Mouse (Mus musculus): Measurements from ENCODE around the gene Nek9. TPM values are rescaled to one million over a fixed set of nuclear protein-coding genes. Genes with fewer than 3 reads are reported as not detected.

Nek9 gene
- polyA plus RNA-seq (2016; fragmentation: Nextera tagmentation; extraction: Ambion mirVana), result 24.5 and 26.6 TPM in 2 replicates

GRCm38 (mm10) chr12:85339243-85339729, at the start of gene Nek9:
Gene Nek9 (minus strand): TSS chr12:85339362.
- peaks cover 46% of the 10 kb centered on the region for H3K36me3 ChIP-seq (replicated peaks)
- no peaks in the 10 kb centered on the region for H3K9me3 ChIP-seq
- no peaks in the 10 kb centered on the region for H3K27me3 ChIP-seq (replicated peaks; ENCODE audit: low read depth, poor library complexity, severe bottlenecking)
- peak within 1 kb of the TSS; percentile 98 for H3K27ac ChIP-seq (replicated peaks)
- WGBS, result under 1% methylated on average over 36 of the region's 36 CpGs
- peak within 1 kb of the TSS; percentile 97 for H3K4me3 ChIP-seq
- DNase-seq (ENCODE audit: low spot score), result peak; percentile 94
- peaks cover 16% of the 10 kb centered on the region for H3K4me1 ChIP-seq

DNA sequence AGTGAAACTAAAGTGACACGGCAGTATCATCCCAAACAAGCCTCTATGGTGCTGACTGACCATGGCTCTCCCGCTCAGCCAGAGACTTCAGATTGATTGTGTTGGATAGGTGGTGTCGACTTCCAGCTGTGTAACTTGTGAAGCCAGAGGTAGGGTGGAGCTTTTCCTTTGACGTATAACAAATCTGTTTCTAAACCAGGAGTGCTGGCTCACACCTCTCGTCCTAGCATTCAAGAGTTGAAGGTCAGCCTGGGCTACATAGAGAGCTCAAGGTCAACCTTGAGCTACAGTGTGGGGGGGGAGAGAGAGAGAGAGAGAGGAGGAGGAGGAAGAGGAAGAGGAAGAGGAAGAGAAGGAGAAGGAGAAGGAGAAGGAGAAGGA, 46.8 kb upstream of the Nek9 start:
- H3K27me3 ChIP-seq (replicated peaks; ENCODE audit: low read depth, poor library complexity, severe bottlenecking), result peaks cover 3% of the 10 kb centered on the region; the same call in 1 of the 2 replicates
- H3K4me1 ChIP-seq, result peaks cover 9% of the 10 kb centered on the region; the same call in 1 of the 2 replicates
- no peak for DNase-seq (ENCODE audit: low spot score)
- H3K4me3 ChIP-seq, result no peak overlapping the region
- no peak overlapping the region for H3K27ac ChIP-seq (replicated peaks)
- H3K36me3 ChIP-seq (replicated peaks), result no peaks in the 10 kb centered on the region
- no peaks in the 10 kb centered on the region for H3K9me3 ChIP-seq
- 67% methylated on average over 5 of the region's 5 CpGs for WGBS

DNA sequence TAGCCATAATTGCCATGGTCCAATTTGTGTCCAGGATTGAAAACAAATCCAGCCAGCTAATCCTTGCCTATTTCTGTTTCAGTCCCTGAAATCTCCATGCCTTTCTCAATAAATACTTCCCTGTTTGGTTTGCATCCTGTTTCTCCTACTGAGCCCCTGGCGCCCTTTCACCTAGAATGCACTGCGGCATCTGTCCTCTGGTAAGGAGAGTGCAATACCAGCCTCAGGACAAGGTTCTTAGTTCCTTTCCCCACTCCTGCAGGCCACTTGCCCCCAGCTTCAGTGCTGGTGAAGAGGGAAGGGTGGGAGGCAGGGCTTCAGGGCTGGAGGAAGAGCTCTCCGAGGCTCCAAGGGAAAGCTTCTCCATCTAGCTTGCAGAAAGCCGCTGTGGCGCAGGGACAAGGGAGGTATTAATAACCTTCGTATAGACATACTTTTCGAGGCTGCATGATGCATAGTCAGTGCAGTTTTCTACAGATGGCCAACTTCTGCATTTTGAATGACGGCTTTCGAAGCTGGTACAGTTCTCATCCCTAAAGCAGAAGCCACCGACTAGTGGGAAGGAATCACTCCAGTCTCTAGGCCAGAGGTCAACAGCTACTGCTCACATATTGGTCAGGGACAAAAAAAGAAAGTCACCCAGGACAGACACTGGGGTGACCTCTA, 46.3 kb upstream of the Nek9 start:
- peak overlapping the region; percentile 51; the same call in 1 of the 2 replicates for H3K27ac ChIP-seq (replicated peaks)
- no peak overlapping the region for H3K4me3 ChIP-seq
- H3K27me3 ChIP-seq (replicated peaks; ENCODE audit: low read depth, poor library complexity, severe bottlenecking), result peaks cover 3% of the 10 kb centered on the region; the same call in 1 of the 2 replicates
- no peaks in the 10 kb centered on the region for H3K36me3 ChIP-seq (replicated peaks)
- no peak for DNase-seq (ENCODE audit: low spot score)
- WGBS, result 77% methylated on average over 10 of the region's 10 CpGs
- no peaks in the 10 kb centered on the region for H3K9me3 ChIP-seq
- peaks cover 9% of the 10 kb centered on the region for H3K4me1 ChIP-seq

DNA sequence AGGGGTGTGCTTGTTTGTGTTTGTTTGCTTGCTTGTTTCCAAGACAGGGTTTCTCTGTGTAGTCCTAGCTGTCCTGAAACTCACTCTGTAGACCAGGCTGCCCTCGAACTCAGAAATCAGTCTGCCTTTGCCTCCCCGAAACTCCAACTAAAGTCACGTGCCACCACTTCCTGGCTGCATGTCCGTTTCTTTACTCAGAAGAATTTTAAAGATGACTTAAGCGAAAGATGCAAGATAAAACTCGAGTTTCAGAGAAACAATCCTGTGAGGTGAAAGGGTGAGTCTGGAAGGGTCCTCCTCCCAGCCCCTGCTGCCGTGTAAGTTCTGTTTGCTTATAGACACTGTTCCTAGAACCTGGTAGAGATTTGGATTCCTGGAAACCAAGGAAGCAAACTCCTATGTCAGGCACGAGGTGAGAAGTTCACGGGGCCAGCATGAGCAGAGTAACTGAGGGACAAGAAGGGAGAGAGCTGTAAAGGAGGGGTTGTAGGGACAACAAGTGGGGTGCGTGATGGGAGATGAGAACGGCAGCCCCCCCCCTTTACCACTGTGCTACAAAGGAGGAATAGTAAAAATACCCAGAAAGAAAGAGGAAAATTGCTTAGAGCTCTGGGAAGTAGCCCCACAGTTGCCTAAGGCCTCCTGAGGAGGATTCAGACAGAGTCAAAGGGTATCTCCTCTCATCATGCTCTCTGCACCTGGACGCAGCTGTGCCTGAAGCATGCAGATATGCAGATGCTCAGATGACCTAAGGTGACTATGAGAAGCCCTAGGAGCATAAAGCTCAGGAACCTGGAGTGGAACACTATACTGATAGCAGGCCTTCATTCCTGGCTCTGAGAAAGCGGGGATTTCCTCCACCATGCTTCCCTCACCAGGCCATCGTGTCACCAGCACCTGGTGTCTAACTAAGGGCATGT, 43.9 kb upstream of the Nek9 start:
- no peaks in the 10 kb centered on the region for H3K9me3 ChIP-seq
- no peak overlapping the region for H3K4me3 ChIP-seq
- DNase-seq (ENCODE audit: low spot score), result no peak
- peaks cover 13% of the 10 kb centered on the region for H3K4me1 ChIP-seq
- peaks cover 3% of the 10 kb centered on the region; the same call in 1 of the 2 replicates for H3K27me3 ChIP-seq (replicated peaks; ENCODE audit: low read depth, poor library complexity, severe bottlenecking)
- H3K36me3 ChIP-seq (replicated peaks), result no peaks in the 10 kb centered on the region
- H3K27ac ChIP-seq (replicated peaks), result no peak overlapping the region
- 80% methylated on average over 14 of the region's 14 CpGs for WGBS

GRCm38 (mm10) chr12:85381570-85381969, 42.4 kb upstream of the Nek9 start:
- 88% methylated on average over 6 of the region's 6 CpGs for WGBS
- Histone ChIP-seq H3K36me3 (replicated peaks) (no peaks in the 10 kb centered on the region), H3K27me3 (replicated peaks; ENCODE audit: low read depth, poor library complexity, severe bottlenecking) (peaks cover 3% of the 10 kb centered on the region; the same call in 1 of the 2 replicates), H3K4me1 (peaks cover 13% of the 10 kb centered on the region), H3K4me3 (no peak overlapping the region), H3K27ac (replicated peaks) (no peak overlapping the region), H3K9me3 (no peaks in the 10 kb centered on the region)
- DNase-seq (ENCODE audit: low spot score), result no peak

DNA sequence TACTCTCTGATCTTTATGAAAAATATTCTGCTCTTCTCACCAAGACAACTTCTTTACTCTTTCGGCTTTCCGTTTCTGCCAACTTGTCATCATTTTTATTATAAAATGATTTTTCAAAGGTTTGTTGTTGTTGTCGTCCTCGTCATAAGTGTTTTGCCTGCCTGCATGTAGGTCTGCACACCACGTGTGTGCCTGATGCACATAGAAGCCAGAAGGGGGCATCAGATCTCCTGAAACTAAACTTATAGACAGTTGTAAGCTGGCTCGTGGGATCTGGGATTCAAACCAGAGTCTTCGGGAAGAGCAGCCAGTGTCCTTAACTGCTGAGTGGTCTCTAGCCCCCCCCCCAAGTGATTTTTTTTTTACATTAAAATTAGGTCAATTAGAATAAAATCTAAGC, 41.8 kb upstream of the Nek9 start:
- Histone ChIP-seq H3K9me3 (no peaks in the 10 kb centered on the region), H3K36me3 (replicated peaks) (no peaks in the 10 kb centered on the region), H3K4me3 (no peak overlapping the region), H3K4me1 (peaks cover 13% of the 10 kb centered on the region), H3K27me3 (replicated peaks; ENCODE audit: low read depth, poor library complexity, severe bottlenecking) (peaks cover 3% of the 10 kb centered on the region; the same call in 1 of the 2 replicates), H3K27ac (replicated peaks) (no peak overlapping the region)
- no peak for DNase-seq (ENCODE audit: low spot score)
- WGBS, result 76% methylated on average over 7 of the region's 7 CpGs

- no peaks in the 10 kb centered on the region for H3K9me3 ChIP-seq
- no peaks in the 10 kb centered on the region for H3K36me3 ChIP-seq (replicated peaks)
- H3K27me3 ChIP-seq (replicated peaks; ENCODE audit: low read depth, poor library complexity, severe bottlenecking), result 0 out of 2 replicates have a peak, but pooled peaks cover under 1% of the 10 kb centered on the region
- DNase-seq (ENCODE audit: low spot score), result no peak
- no peak overlapping the region for H3K4me3 ChIP-seq
- WGBS, result 69% methylated on average over 1 of the region's 1 CpGs
- no peak overlapping the region for H3K27ac ChIP-seq (replicated peaks)
- H3K4me1 ChIP-seq, result peaks cover 9% of the 10 kb centered on the region
Observed at GRCm38 (mm10) chr12:85380308-85380707, 41.1 kb upstream of the Nek9 start.

DNA sequence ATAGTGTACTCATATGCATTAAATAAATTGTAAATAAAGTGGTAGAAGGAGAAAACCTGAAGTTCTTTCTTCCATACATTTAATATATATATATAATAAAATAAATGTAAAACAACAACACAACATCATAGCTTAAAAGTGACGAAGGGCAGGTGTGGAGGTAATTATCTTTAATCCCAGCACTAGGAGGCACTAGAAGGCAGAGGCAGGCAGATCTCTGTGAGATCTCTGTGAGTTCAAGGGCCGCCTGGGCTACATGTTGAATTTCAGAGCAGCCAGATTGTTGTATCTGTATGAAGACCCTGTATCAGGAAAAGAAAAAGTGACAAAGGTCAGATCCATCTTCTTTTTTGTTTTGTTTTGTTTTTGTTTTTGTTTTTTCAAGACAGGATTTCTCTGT, 39.1 kb upstream of the Nek9 start:
- Histone ChIP-seq H3K27me3 (replicated peaks; ENCODE audit: low read depth, poor library complexity, severe bottlenecking) (no peaks in the 10 kb centered on the region), H3K4me1 (peaks cover 9% of the 10 kb centered on the region), H3K4me3 (no peak overlapping the region), H3K9me3 (no peaks in the 10 kb centered on the region), H3K27ac (replicated peaks) (no peak overlapping the region), H3K36me3 (replicated peaks) (no peaks in the 10 kb centered on the region)
- DNase-seq (ENCODE audit: low spot score), result no peak
- 86% methylated on average over 2 of the region's 2 CpGs for WGBS

GRCm38 (mm10) chr12:85374561-85375272, 35.6 kb upstream of the Nek9 start, which contains the start of gene Tmed10:
Gene Tmed10 (minus strand): TSS chr12:85374847.
- no peaks in the 10 kb centered on the region for H3K36me3 ChIP-seq (replicated peaks)
- H3K27ac ChIP-seq (replicated peaks), result peak within 1 kb of the TSS; percentile 98
- no peaks in the 10 kb centered on the region for H3K27me3 ChIP-seq (replicated peaks; ENCODE audit: low read depth, poor library complexity, severe bottlenecking)
- WGBS, result 2% methylated on average over 37 of the region's 37 CpGs
- no peaks in the 10 kb centered on the region for H3K9me3 ChIP-seq
- peak; percentile 91 for DNase-seq (ENCODE audit: low spot score)
- H3K4me1 ChIP-seq, result peaks cover 17% of the 10 kb centered on the region
- peak within 1 kb of the TSS; percentile 99 for H3K4me3 ChIP-seq

DNA sequence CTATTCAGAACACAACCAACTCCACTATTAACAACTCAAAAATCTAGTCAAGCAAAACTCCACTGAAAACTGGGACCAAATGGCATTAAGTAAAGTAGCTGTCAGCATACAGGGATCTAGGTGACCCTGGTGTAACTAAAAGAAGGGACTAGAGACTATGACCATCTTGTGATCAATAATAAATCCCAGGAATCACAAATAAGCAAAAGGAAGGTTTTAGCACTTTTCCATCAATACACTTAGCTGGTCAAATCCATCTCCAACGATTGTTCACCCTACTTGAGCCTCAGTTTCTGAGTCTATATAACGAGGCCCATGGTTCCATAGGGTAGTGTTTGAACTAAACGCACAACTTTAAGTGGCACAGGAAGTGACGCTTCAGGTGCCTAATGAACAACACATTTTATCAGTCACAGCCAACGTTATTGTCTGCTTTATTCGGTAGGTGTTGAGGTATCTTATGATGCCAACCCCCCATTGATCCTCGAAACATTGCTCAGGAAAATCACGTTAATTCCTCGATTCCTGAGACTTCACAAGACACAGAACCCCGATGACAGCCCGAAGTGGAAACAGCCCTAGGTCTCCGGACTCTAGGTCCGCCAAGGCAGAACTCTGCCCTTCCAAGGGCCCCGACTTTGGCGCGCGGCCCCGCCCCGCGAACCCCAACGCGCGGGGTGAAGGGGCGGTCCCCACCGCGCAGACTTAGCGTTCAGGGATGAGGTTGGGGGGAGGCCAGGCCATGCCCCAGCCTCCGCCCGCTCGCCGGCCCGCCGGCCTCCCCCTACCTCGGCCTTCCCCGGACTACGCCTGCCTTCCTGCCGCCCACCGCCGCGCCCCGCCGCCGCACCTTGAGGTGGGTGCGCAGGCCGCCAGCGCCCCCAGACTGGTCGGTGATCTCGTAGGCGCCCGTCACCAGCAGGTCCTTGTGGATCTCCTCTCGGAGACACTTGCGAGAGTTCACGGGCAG, 34.7 kb upstream of the Nek9 start:
- Histone ChIP-seq H3K4me1 (peaks cover 17% of the 10 kb centered on the region), H3K27ac (replicated peaks) (peak overlapping the region; percentile 98), H3K9me3 (no peaks in the 10 kb centered on the region), H3K27me3 (replicated peaks; ENCODE audit: low read depth, poor library complexity, severe bottlenecking) (no peaks in the 10 kb centered on the region), H3K36me3 (replicated peaks) (no peaks in the 10 kb centered on the region), H3K4me3 (peak overlapping the region; percentile 99)
- WGBS, result 1% methylated on average over 53 of the region's 53 CpGs
- peak; percentile 65 for DNase-seq (ENCODE audit: low spot score)

GRCm38 (mm10) chr12:85372068-85372665, 33.0 kb upstream of the Nek9 start:
- 79% methylated on average over 8 of the region's 8 CpGs for WGBS
- no peaks in the 10 kb centered on the region for H3K9me3 ChIP-seq
- H3K27ac ChIP-seq (replicated peaks), result no peak overlapping the region

More at GRCm38 (mm10) chr12:85372068-85372665, 33.0 kb upstream of the Nek9 start:
- no peak for DNase-seq (ENCODE audit: low spot score)
- H3K27me3 ChIP-seq (replicated peaks; ENCODE audit: low read depth, poor library complexity, severe bottlenecking), result no peaks in the 10 kb centered on the region
- peaks cover 23% of the 10 kb centered on the region for H3K4me1 ChIP-seq
- H3K4me3 ChIP-seq, result peak overlapping the region; percentile 99
- H3K36me3 ChIP-seq (replicated peaks), result peaks cover 8% of the 10 kb centered on the region; the same call in 1 of the 2 replicates

Data from embryonic facial prominence, embryonic 10.5 days (tissue).